Mouse (Mus musculus): ENCODE results near the gene St6galnac1. TPM values are rescaled to one million over a fixed set of nuclear protein-coding genes. Genes with fewer than 3 reads are reported as not detected.
"Not testable (repeated sequence)": the region's sequence is repeated elsewhere in the genome, so short reads cannot be mapped to it uniquely, and the experiment has no call there.

Gene St6galnac1
- total and polyA plus RNA-seq, 3 experiments, result 0.27 TPM; not detected in 2

GRCm38 (mm10) chr11:116745457-116745856, 29.9 kb downstream of the St6galnac1 start:
- ATAC-seq (ENCODE audit: extremely low read depth, insufficient number of reproducible peaks, low FRiP score, poor library complexity, severe bottlenecking); H3K9me3 ChIP-seq (replicated peaks); H3K36me3 ChIP-seq (replicated peaks); DNase-seq (ENCODE audit: low spot score): not testable (repeated sequence)
- Histone ChIP-seq H3K4me1 (ENCODE audit: insufficient read depth, low read depth, low read length) (peaks cover 14% of the 10 kb centered on the region), H3K27me3 (ENCODE audit: insufficient read depth, low read length) (peaks cover 51% of the 10 kb centered on the region), H3K4me3 (ENCODE audit: low read depth, low read length) (peak overlapping the region; percentile 2; the same call in 1 of the 2 replicates)
- peak; percentile 83; the same call in 1 of the 2 replicates for TF ChIP-seq GATA2 (IDR thresholded peaks at IDR 0.05; ENCODE audit: borderline replicate concordance, low read depth, low read length)
- TF ChIP-seq POLR2AphosphoS5 (IDR thresholded peaks at IDR 0.05; ENCODE audit: insufficient replicate concordance, low read depth, low read length), result peak; percentile 92; the same call in 1 of the 2 replicates

- Histone ChIP-seq H3K9me3 (replicated peaks) (no peaks in the 10 kb centered on the region), H3K4me3 (ENCODE audit: low read depth, low read length) (no peak overlapping the region), H3K4me1 (ENCODE audit: insufficient read depth, low read depth, low read length) (peaks cover 9% of the 10 kb centered on the region), H3K27me3 (ENCODE audit: insufficient read depth, low read length) (peaks cover 13% of the 10 kb centered on the region), H3K36me3 (replicated peaks) (no peaks in the 10 kb centered on the region)
- no peak for DNase-seq (ENCODE audit: low spot score)
- 0 out of 2 replicates have a peak, but pooled peaks have one; percentile 26 for TF ChIP-seq CTCF (IDR thresholded peaks at IDR 0.05; ENCODE audit: low read depth, low read length)
- TF ChIP-seq POLR2AphosphoS5 (IDR thresholded peaks at IDR 0.05; ENCODE audit: insufficient replicate concordance, low read depth, low read length), result no peak
- no peak for ATAC-seq (ENCODE audit: extremely low read depth, insufficient number of reproducible peaks, low FRiP score, poor library complexity, severe bottlenecking)
These were observed 36.9 kb downstream of the St6galnac1 start for GRCm38 (mm10) chr11:116738411-116738810.

GRCm38 (mm10) chr11:116732536-116732935, 42.8 kb downstream of the St6galnac1 start:
- Histone ChIP-seq H3K27me3 (ENCODE audit: insufficient read depth, low read length) (peaks cover 2% of the 10 kb centered on the region; the same call in 1 of the 2 replicates), H3K9me3 (replicated peaks) (no peaks in the 10 kb centered on the region), H3K36me3 (replicated peaks) (no peaks in the 10 kb centered on the region), H3K4me1 (ENCODE audit: insufficient read depth, low read depth, low read length) (peaks cover 11% of the 10 kb centered on the region), H3K4me3 (ENCODE audit: low read depth, low read length) (no peak overlapping the region)
- ATAC-seq (ENCODE audit: extremely low read depth, insufficient number of reproducible peaks, low FRiP score, poor library complexity, severe bottlenecking) (no peak), DNase-seq (ENCODE audit: low spot score) (no peak)
- TF ChIP-seq GATA1 (IDR thresholded peaks at IDR 0.05; ENCODE audit: borderline replicate concordance, low read length) (no peak), CTCF (IDR thresholded peaks at IDR 0.05; ENCODE audit: low read depth, low read length) (no peak), GATA2 (IDR thresholded peaks at IDR 0.05; ENCODE audit: borderline replicate concordance, low read depth, low read length) (no peak), TAL1 (conservative IDR thresholded peaks at IDR 0.05; ENCODE audit: low read depth, low read length) (no peak)

GRCm38 (mm10) chr11:116731060-116731580, 44.2 kb downstream of the St6galnac1 start:
- Histone ChIP-seq H3K4me1 (ENCODE audit: insufficient read depth, low read depth, low read length) (peaks cover 11% of the 10 kb centered on the region), H3K27me3 (ENCODE audit: insufficient read depth, low read length) (peaks cover 13% of the 10 kb centered on the region)
- H3K9me3 ChIP-seq (replicated peaks); DNase-seq (ENCODE audit: low spot score); H3K4me3 ChIP-seq (ENCODE audit: low read depth, low read length); H3K36me3 ChIP-seq (replicated peaks); ATAC-seq (ENCODE audit: extremely low read depth, insufficient number of reproducible peaks, low FRiP score, poor library complexity, severe bottlenecking): not testable (repeated sequence)

- H3K27me3 ChIP-seq (ENCODE audit: insufficient read depth, low read length), result peaks cover 27% of the 10 kb centered on the region
- no peaks in the 10 kb centered on the region for H3K9me3 ChIP-seq (replicated peaks)
- no peak for DNase-seq (ENCODE audit: low spot score)
- no peak for ATAC-seq (ENCODE audit: extremely low read depth, insufficient number of reproducible peaks, low FRiP score, poor library complexity, severe bottlenecking)
- no peak overlapping the region for H3K4me3 ChIP-seq (ENCODE audit: low read depth, low read length)
- no peaks in the 10 kb centered on the region for H3K36me3 ChIP-seq (replicated peaks)
- peaks cover 11% of the 10 kb centered on the region for H3K4me1 ChIP-seq (ENCODE audit: insufficient read depth, low read depth, low read length)
- TF ChIP-seq CTCF (IDR thresholded peaks at IDR 0.05; ENCODE audit: low read depth, low read length), result no peak
- no peak for TF ChIP-seq GATA2 (IDR thresholded peaks at IDR 0.05; ENCODE audit: borderline replicate concordance, low read depth, low read length)
- TF ChIP-seq GATA1 (IDR thresholded peaks at IDR 0.05; ENCODE audit: borderline replicate concordance, low read length), result no peak
- no peak for TF ChIP-seq TAL1 (conservative IDR thresholded peaks at IDR 0.05; ENCODE audit: low read depth, low read length)
- no peak for TF ChIP-seq POLR2AphosphoS5 (IDR thresholded peaks at IDR 0.05; ENCODE audit: insufficient replicate concordance, low read depth, low read length)
These were observed 45.9 kb downstream of the St6galnac1 start for GRCm38 (mm10) chr11:116729276-116730008.

GRCm38 (mm10) chr11:116726156-116726555, 49.2 kb downstream of the St6galnac1 start:
- H3K27me3 ChIP-seq (ENCODE audit: insufficient read depth, low read length), result peaks cover 44% of the 10 kb centered on the region
- TF ChIP-seq TAL1 (conservative IDR thresholded peaks at IDR 0.05; ENCODE audit: low read depth, low read length), result no peak
- TF ChIP-seq POLR2AphosphoS5 (IDR thresholded peaks at IDR 0.05; ENCODE audit: insufficient replicate concordance, low read depth, low read length), result no peak
- TF ChIP-seq GATA2 (IDR thresholded peaks at IDR 0.05; ENCODE audit: borderline replicate concordance, low read depth, low read length), result no peak
- no peak for TF ChIP-seq GATA1 (IDR thresholded peaks at IDR 0.05; ENCODE audit: borderline replicate concordance, low read length)
- no peak for TF ChIP-seq CTCF (IDR thresholded peaks at IDR 0.05; ENCODE audit: low read depth, low read length)
- H3K4me3 ChIP-seq (ENCODE audit: low read depth, low read length), result no peak overlapping the region
- no peaks in the 10 kb centered on the region for H3K36me3 ChIP-seq (replicated peaks)
- DNase-seq (ENCODE audit: low spot score), result no peak
- ATAC-seq (ENCODE audit: extremely low read depth, insufficient number of reproducible peaks, low FRiP score, poor library complexity, severe bottlenecking), result no peak
- no peaks in the 10 kb centered on the region for H3K9me3 ChIP-seq (replicated peaks)
- H3K4me1 ChIP-seq (ENCODE audit: insufficient read depth, low read depth, low read length), result no peaks in the 10 kb centered on the region; the same call in 1 of the 2 replicates
